Mouse (Mus musculus) heart, adult 2 months (tissue): ENCODE measurements around the gene 4921507P07Rik. TPM values are rescaled to one million over a fixed set of nuclear protein-coding genes. Genes with fewer than 3 reads are reported as not detected.
A peak's percentile ranks its signal among the peaks of the same experiment; 100 is the strongest.
"Not testable (repeated sequence)": the region's sequence is repeated elsewhere in the genome, so short reads cannot be mapped to it uniquely, and the experiment has no call there.

Source experiments
- DNase-seq, 2 experiments: peaks; one replicate each; pipeline ENCODE4 v3.0.0; 2021
- H3K27ac ChIP-seq: fragments of 200-600 bp; 2 replicates; pipeline ENCODE4 v1.8.1; 2022
- H3K27me3 ChIP-seq: fragments of 200-500 bp; 2 replicates; pipeline ENCODE4 v1.6.1; 2012; ENCODE audit warnings: mild to moderate bottlenecking, low read length, inconsistent platforms, mixed read lengths; ENCODE audit not compliant: control insufficient read depth, insufficient read depth
- H3K36me3 ChIP-seq: fragments of 200-500 bp; 2 replicates; pipeline ENCODE4 v1.6.1; 2012; ENCODE audit warnings: low read length, inconsistent platforms; ENCODE audit not compliant: control insufficient read depth, insufficient read depth
- H3K4me1 ChIP-seq: fragments of 200-500 bp; 2 replicates; pipeline ENCODE4 v1.6.1; 2011; ENCODE audit warnings: low read length; ENCODE audit not compliant: control insufficient read depth, insufficient read depth
- H3K4me3 ChIP-seq: fragments of 200-600 bp; 2 replicates; pipeline ENCODE4 v1.8.1; 2022
- H3K79me2 ChIP-seq: fragments of 200-500 bp; replicated peaks from 2 replicates; pipeline ENCODE4 v1.6.1; 2012; ENCODE audit warnings: mild to moderate bottlenecking, inconsistent platforms, low read length, moderate library complexity, mixed read lengths; ENCODE audit not compliant: control insufficient read depth, insufficient read depth
- H3K9ac ChIP-seq: fragments of 200-500 bp; 2 replicates; pipeline ENCODE4 v1.6.1; 2012; ENCODE audit warnings: low read depth, mild to moderate bottlenecking, control low read depth, inconsistent platforms, low read length, mixed read lengths
- CTCF ChIP-seq: fragments of 200-600 bp; IDR thresholded peaks from 2 replicates; pipeline ENCODE4 v1.8.1; 2022; ENCODE audit warnings: antibody characterized with exemption, mild to moderate bottlenecking, moderate library complexity
- EP300 ChIP-seq: fragments of 200-500 bp; IDR thresholded peaks from 2 replicates; pipeline ENCODE4 v1.6.1; 2011; ENCODE audit warnings: low read depth, low read length, control low read depth; ENCODE audit not compliant: insufficient read depth
- POLR2A ChIP-seq: fragments of 200-500 bp; IDR thresholded peaks from 2 replicates; pipeline ENCODE4 v1.6.1; 2011; ENCODE audit warnings: mild to moderate bottlenecking, low read depth, low read length, control low read depth; ENCODE audit not compliant: insufficient read depth
- WGBS: fragments of 180-500 bp; shearing (Covaris S2); methylation state at CpG from one replicate; pipeline ENCODE4 v1.1.7; 2018; 5-methylcytosine and 5-hydroxymethylcytosine counted together
- intact Hi-C: fragments of 180-260 bp; cut with DNase I; formaldehyde crosslinking; loops from one replicate; pipeline ENCODE4 v1.15.1; 2025
- polyA plus RNA-seq: library from polyadenylated mRNA; depleted of rRNA; stranded (reverse); fragments of >200 nt; gene quantifications from 2 replicates; pipeline ENCODE4 v1.2.3, GENCODE M21; 2012
- total RNA-seq, 2 experiments: library from RNA; stranded (reverse); gene quantifications; 2 replicates each; pipeline ENCODE4 v1.2.3; 2021

4921507P07Rik gene
- total and polyA plus RNA-seq, 3 experiments = 0.20 to 0.29 (median 0.29) TPM

DNA sequence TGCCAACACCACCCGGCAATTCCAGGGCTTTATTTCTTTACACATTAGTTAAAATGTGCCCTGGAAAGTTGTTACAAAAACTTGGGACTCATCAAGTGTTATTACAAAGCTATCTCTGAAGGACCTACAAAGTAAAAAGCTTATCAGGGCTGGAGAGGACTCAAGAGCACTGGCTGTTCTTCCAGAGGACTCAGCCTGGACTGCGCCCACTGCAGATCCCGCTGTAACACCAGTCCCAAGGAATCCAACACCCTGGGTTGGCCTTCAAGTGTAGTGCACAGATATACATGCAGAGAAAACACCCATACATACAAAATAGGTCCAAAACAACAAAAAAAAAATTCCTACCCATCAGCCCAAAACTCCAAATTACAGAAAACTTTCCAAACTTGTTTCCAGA lies 32.8 kb downstream of the 4921507P07Rik start:
- H3K9ac ChIP-seq = no peak overlapping the region
- H3K36me3 ChIP-seq = peaks cover 4% of the 10 kb centered on the region
- TF ChIP-seq EP300 (no peak), POLR2A (no peak), CTCF (no peak)
- H3K4me1 ChIP-seq = no peaks in the 10 kb centered on the region
- no peak overlapping the region for H3K27ac ChIP-seq
- WGBS = 82% methylated on average over 3 of the region's 3 CpGs
- H3K4me3 ChIP-seq = no peak overlapping the region
- no peak for DNase-seq
- no peaks in the 10 kb centered on the region for H3K27me3 ChIP-seq
- H3K79me2 ChIP-seq = no peaks in the 10 kb centered on the region
- intact Hi-C loops = no loop called here

DNA sequence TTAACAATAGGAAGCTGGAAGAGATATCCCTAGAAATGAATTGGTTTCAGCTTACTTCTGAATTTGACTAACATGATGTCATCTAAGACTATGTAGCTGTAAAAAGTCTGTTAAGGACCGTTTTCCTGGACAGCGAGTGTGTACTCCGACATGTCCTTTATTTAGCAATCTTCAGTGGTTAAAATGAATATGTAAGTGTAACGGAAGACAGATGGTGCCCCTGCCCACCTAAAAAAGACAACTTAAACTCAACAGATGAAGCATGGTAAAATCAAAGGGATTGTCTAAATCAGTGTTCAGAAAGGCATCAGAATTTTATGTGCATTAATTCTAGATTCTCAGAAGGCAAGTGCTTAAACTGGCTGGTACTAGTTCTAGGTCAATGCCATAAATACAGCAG lies 34.0 kb downstream of the 4921507P07Rik start:
- WGBS = 84% methylated on average over 4 of the region's 4 CpGs
- Histone ChIP-seq H3K79me2 (no peaks in the 10 kb centered on the region), H3K36me3 (peaks cover 4% of the 10 kb centered on the region), H3K4me1 (no peaks in the 10 kb centered on the region), H3K27me3 (no peaks in the 10 kb centered on the region), H3K4me3 (no peak overlapping the region), H3K9ac (no peak overlapping the region), H3K27ac (no peak overlapping the region)
- intact Hi-C loops = no loop called here
- DNase-seq = no peak
- TF ChIP-seq EP300 = no peak
- no peak for TF ChIP-seq CTCF
- TF ChIP-seq POLR2A = no peak

DNA sequence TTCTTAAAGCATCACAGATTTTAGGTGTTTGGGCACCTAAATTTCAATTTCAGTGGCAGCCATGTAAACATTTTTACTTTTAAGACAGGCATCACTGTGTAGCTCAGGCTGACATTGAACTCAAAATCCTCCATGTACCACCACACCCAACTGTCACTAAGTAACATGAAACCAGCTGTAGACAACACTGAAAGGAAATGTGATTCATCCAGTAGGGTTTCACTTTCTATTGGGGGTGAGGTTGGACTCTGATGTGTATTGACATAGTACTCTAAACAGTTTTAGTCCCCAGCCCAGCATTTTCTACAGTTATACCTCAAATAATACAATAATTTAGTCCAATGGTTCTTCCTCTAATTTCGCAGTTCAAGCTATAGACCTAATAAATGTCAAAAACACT lies 35.7 kb downstream of the 4921507P07Rik start:
- no peak overlapping the region for H3K27ac ChIP-seq
- no peak for DNase-seq
- WGBS = 100% methylated on average over 1 of the region's 1 CpGs
- H3K4me1 ChIP-seq = no peaks in the 10 kb centered on the region
- TF ChIP-seq EP300 = no peak
- TF ChIP-seq POLR2A = no peak
- no peak for TF ChIP-seq CTCF
- H3K4me3 ChIP-seq = no peak overlapping the region
- H3K36me3 ChIP-seq = peaks cover 4% of the 10 kb centered on the region
- intact Hi-C loops = no loop called here
- H3K79me2 ChIP-seq = no peaks in the 10 kb centered on the region
- no peak overlapping the region for H3K9ac ChIP-seq
- H3K27me3 ChIP-seq = no peaks in the 10 kb centered on the region

GRCm38 (mm10) chr6:50558877-50559276 lies 37.6 kb downstream of the 4921507P07Rik start:
- Histone ChIP-seq H3K79me2 (no peaks in the 10 kb centered on the region), H3K36me3 (peaks cover under 1% of the 10 kb centered on the region), H3K4me1 (no peaks in the 10 kb centered on the region), H3K27me3 (no peaks in the 10 kb centered on the region), H3K9ac (no peak overlapping the region), H3K27ac (no peak overlapping the region), H3K4me3 (no peak overlapping the region)
- DNase-seq = no peak
- no peak for TF ChIP-seq CTCF
- TF ChIP-seq POLR2A = no peak
- no peak for TF ChIP-seq EP300
- whole genome bisulfite sequencing = 65% methylated on average over 4 of the region's 4 CpGs
- intact Hi-C loops = no loop called here

GRCm38 (mm10) chr6:50557566-50557965 lies 38.9 kb downstream of the 4921507P07Rik start:
- intact Hi-C loops = no loop called here
- no peaks in the 10 kb centered on the region for H3K4me1 ChIP-seq
- H3K9ac ChIP-seq = no peak overlapping the region
- H3K27me3 ChIP-seq = no peaks in the 10 kb centered on the region
- WGBS = 90% methylated on average over 6 of the region's 6 CpGs
- H3K4me3 ChIP-seq = no peak overlapping the region
- H3K27ac ChIP-seq = no peak overlapping the region
- DNase-seq = no peak
- H3K36me3 ChIP-seq = no peaks in the 10 kb centered on the region
- TF ChIP-seq EP300 = no peak
- 0 out of 2 replicates have a peak, but pooled peaks have one; percentile 4 for TF ChIP-seq CTCF
- H3K79me2 ChIP-seq = no peaks in the 10 kb centered on the region

DNA sequence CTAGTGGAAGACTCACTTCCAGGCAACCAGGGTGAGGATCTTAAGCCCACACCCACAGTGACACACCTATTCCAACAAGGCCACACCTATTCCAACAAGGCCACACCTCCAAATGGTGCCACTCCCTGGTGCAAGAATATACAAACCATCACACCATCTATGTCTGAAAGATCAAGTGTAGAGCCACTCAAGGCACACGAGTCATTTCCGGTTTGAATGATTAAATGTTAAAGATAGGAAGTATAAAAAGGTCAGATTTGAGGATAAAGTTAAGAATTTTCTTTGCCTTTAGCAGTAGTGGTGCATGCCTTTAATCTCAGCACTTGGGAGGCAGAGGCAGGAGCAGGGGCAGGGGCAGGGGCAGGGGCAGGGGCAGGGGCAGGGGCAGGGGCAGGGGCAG lies 42.2 kb downstream of the 4921507P07Rik start:
- DNase-seq, intact Hi-C loops, H3K4me1 ChIP-seq, H3K4me3 ChIP-seq, H3K9ac ChIP-seq, H3K27me3 ChIP-seq, H3K27ac ChIP-seq, H3K36me3 ChIP-seq, H3K79me2 ChIP-seq: not testable (repeated sequence)
- WGBS = 63% methylated on average over 2 of the region's 2 CpGs
